Mouse (Mus musculus): ENCODE data around the gene Oxtr. TPM values are rescaled to one million over a fixed set of nuclear protein-coding genes. Genes with fewer than 3 reads are reported as not detected.

Gene Oxtr
- polyA plus RNA-seq, 1 experiment from 2014 or later = 0.21 TPM

- Histone ChIP-seq H3K27me3 (peaks cover 76% of the 10 kb centered on the region), H3K36me3 (no peaks in the 10 kb centered on the region), H3K4me1 (replicated peaks) (peaks cover 21% of the 10 kb centered on the region), H3K9me3 (no peaks in the 10 kb centered on the region), H3K27ac (no peak overlapping the region), H3K9ac (replicated peaks) (no peak overlapping the region), H3K4me3 (replicated peaks) (peak overlapping the region; percentile 39), H3K4me2 (peak overlapping the region; percentile 69)
- no peak for ATAC-seq (ENCODE audit: insufficient number of reproducible peaks, insufficient read depth, low FRiP score, low TSS enrichment, low read depth)
- WGBS = 33% methylated on average over 24 of the region's 24 CpGs
These were observed 942 bp downstream of the Oxtr start for GRCm38 (mm10) chr6:112488821-112489180.

GRCm38 (mm10) chr6:112487993-112488392, 1.8 kb downstream of the Oxtr start:
- WGBS = 77% methylated on average over 5 of the region's 5 CpGs
- Histone ChIP-seq H3K9me3 (no peaks in the 10 kb centered on the region), H3K27me3 (peaks cover 79% of the 10 kb centered on the region), H3K36me3 (no peaks in the 10 kb centered on the region), H3K4me3 (replicated peaks) (no peak overlapping the region), H3K4me2 (no peak overlapping the region), H3K9ac (replicated peaks) (no peak overlapping the region), H3K4me1 (replicated peaks) (peaks cover 23% of the 10 kb centered on the region), H3K27ac (no peak overlapping the region)
- no peak for ATAC-seq (ENCODE audit: insufficient number of reproducible peaks, insufficient read depth, low FRiP score, low TSS enrichment, low read depth)

- Histone ChIP-seq H3K27me3 (peaks cover 59% of the 10 kb centered on the region), H3K27ac (no peak overlapping the region), H3K9me3 (no peaks in the 10 kb centered on the region), H3K9ac (replicated peaks) (no peak overlapping the region), H3K4me1 (replicated peaks) (peaks cover 8% of the 10 kb centered on the region), H3K4me3 (replicated peaks) (no peak overlapping the region), H3K36me3 (no peaks in the 10 kb centered on the region), H3K4me2 (no peak overlapping the region)
- ATAC-seq (ENCODE audit: insufficient number of reproducible peaks, insufficient read depth, low FRiP score, low TSS enrichment, low read depth) = no peak
- 3% methylated on average over 4 of the region's 4 CpGs for WGBS
These were observed 5.4 kb downstream of the Oxtr start for GRCm38 (mm10) chr6:112484316-112484715.

GRCm38 (mm10) chr6:112479861-112480260, 9.9 kb downstream of the Oxtr start:
- Histone ChIP-seq H3K4me2 (no peak overlapping the region), H3K36me3 (no peaks in the 10 kb centered on the region), H3K27ac (no peak overlapping the region), H3K27me3 (peaks cover 20% of the 10 kb centered on the region), H3K9ac (replicated peaks) (no peak overlapping the region), H3K9me3 (no peaks in the 10 kb centered on the region), H3K4me3 (replicated peaks) (no peak overlapping the region), H3K4me1 (replicated peaks) (0 out of 2 replicates have a peak, but pooled peaks cover 2% of the 10 kb centered on the region)
- 42% methylated on average over 13 of the region's 13 CpGs for WGBS
- ATAC-seq (ENCODE audit: insufficient number of reproducible peaks, insufficient read depth, low FRiP score, low TSS enrichment, low read depth) = 0 out of 2 replicates have a peak, but pooled peaks have one; percentile 32

GRCm38 (mm10) chr6:112471644-112472043, 18.1 kb downstream of the Oxtr start:
- Histone ChIP-seq H3K36me3 (no peaks in the 10 kb centered on the region), H3K4me2 (no peak overlapping the region), H3K9me3 (no peaks in the 10 kb centered on the region), H3K9ac (replicated peaks) (no peak overlapping the region), H3K27ac (no peak overlapping the region), H3K27me3 (no peaks in the 10 kb centered on the region), H3K4me3 (replicated peaks) (no peak overlapping the region), H3K4me1 (replicated peaks) (no peaks in the 10 kb centered on the region)
- 84% methylated on average over 4 of the region's 4 CpGs for WGBS
- no peak for ATAC-seq (ENCODE audit: insufficient number of reproducible peaks, insufficient read depth, low FRiP score, low TSS enrichment, low read depth)

GRCm38 (mm10) chr6:112466001-112466400, 23.7 kb downstream of the Oxtr start:
- H3K4me3 ChIP-seq (replicated peaks) = no peak overlapping the region
- H3K36me3 ChIP-seq = no peaks in the 10 kb centered on the region
- no peaks in the 10 kb centered on the region; the same call in 1 of the 2 replicates for H3K4me1 ChIP-seq (replicated peaks)
- no peak overlapping the region for H3K27ac ChIP-seq
- no peak for ATAC-seq (ENCODE audit: insufficient number of reproducible peaks, insufficient read depth, low FRiP score, low TSS enrichment, low read depth)
- 0 out of 2 replicates have a peak, but pooled peaks cover 4% of the 10 kb centered on the region for H3K27me3 ChIP-seq
- H3K9ac ChIP-seq (replicated peaks) = no peak overlapping the region
- H3K9me3 ChIP-seq = no peaks in the 10 kb centered on the region
- H3K4me2 ChIP-seq = no peak overlapping the region

GRCm38 (mm10) chr6:112465441-112465840, 24.3 kb downstream of the Oxtr start:
- no peak for ATAC-seq (ENCODE audit: insufficient number of reproducible peaks, insufficient read depth, low FRiP score, low TSS enrichment, low read depth)
- H3K9me3 ChIP-seq = no peaks in the 10 kb centered on the region

GRCm38 (mm10) chr6:112463331-112463730, 26.4 kb downstream of the Oxtr start:
- no peak overlapping the region for H3K27ac ChIP-seq
- 90% methylated on average over 6 of the region's 6 CpGs for WGBS

More at GRCm38 (mm10) chr6:112465441-112465840, 24.3 kb downstream of the Oxtr start:
- Histone ChIP-seq H3K4me1 (replicated peaks) (no peaks in the 10 kb centered on the region; the same call in 1 of the 2 replicates), H3K27me3 (0 out of 2 replicates have a peak, but pooled peaks cover 4% of the 10 kb centered on the region), H3K36me3 (no peaks in the 10 kb centered on the region), H3K4me2 (no peak overlapping the region), H3K4me3 (replicated peaks) (no peak overlapping the region), H3K9ac (replicated peaks) (no peak overlapping the region), H3K27ac (no peak overlapping the region)
- WGBS = 80% methylated on average over 3 of the region's 3 CpGs

GRCm38 (mm10) chr6:112461459-112461858, 28.3 kb downstream of the Oxtr start:
- Histone ChIP-seq H3K27ac (no peak overlapping the region), H3K9ac (replicated peaks) (no peak overlapping the region), H3K4me2 (no peak overlapping the region), H3K9me3 (no peaks in the 10 kb centered on the region), H3K4me3 (replicated peaks) (no peak overlapping the region), H3K36me3 (no peaks in the 10 kb centered on the region), H3K27me3 (peaks cover 4% of the 10 kb centered on the region; the same call in 1 of the 2 replicates), H3K4me1 (replicated peaks) (peaks cover 7% of the 10 kb centered on the region)
- WGBS = 87% methylated on average over 5 of the region's 5 CpGs
- ATAC-seq (ENCODE audit: insufficient number of reproducible peaks, insufficient read depth, low FRiP score, low TSS enrichment, low read depth) = no peak

More at GRCm38 (mm10) chr6:112463331-112463730, 26.4 kb downstream of the Oxtr start:
- ATAC-seq (ENCODE audit: insufficient number of reproducible peaks, insufficient read depth, low FRiP score, low TSS enrichment, low read depth) = no peak
- Histone ChIP-seq H3K4me1 (replicated peaks) (peaks cover 7% of the 10 kb centered on the region), H3K27me3 (0 out of 2 replicates have a peak, but pooled peaks cover 4% of the 10 kb centered on the region), H3K4me3 (replicated peaks) (no peak overlapping the region), H3K36me3 (no peaks in the 10 kb centered on the region), H3K4me2 (no peak overlapping the region), H3K9ac (replicated peaks) (no peak overlapping the region), H3K9me3 (no peaks in the 10 kb centered on the region)

GRCm38 (mm10) chr6:112459341-112459749, 30.4 kb downstream of the Oxtr start, which contains the start of gene Cav3:
Gene Cav3, plus strand, starts transcription at chr6:112459505.
- Histone ChIP-seq H3K36me3 (no peaks in the 10 kb centered on the region), H3K4me3 (replicated peaks) (no peak within 1 kb of the TSS), H3K27ac (no peak within 1 kb of the TSS), H3K27me3 (peaks cover 4% of the 10 kb centered on the region; the same call in 1 of the 2 replicates), H3K4me2 (no peak within 1 kb of the TSS), H3K9ac (replicated peaks) (no peak within 1 kb of the TSS), H3K4me1 (replicated peaks) (peaks cover 7% of the 10 kb centered on the region), H3K9me3 (no peaks in the 10 kb centered on the region)
- peak; percentile 40; the same call in 1 of the 2 replicates for ATAC-seq (ENCODE audit: insufficient number of reproducible peaks, insufficient read depth, low FRiP score, low TSS enrichment, low read depth)
- WGBS = 43% methylated on average over 12 of the region's 12 CpGs

GRCm38 (mm10) chr6:112445675-112446074, 44.1 kb downstream of the Oxtr start:
- no peak for ATAC-seq (ENCODE audit: insufficient number of reproducible peaks, insufficient read depth, low FRiP score, low TSS enrichment, low read depth)
- Histone ChIP-seq H3K9ac (replicated peaks) (no peak overlapping the region), H3K27ac (no peak overlapping the region), H3K27me3 (no peaks in the 10 kb centered on the region), H3K4me3 (replicated peaks) (no peak overlapping the region), H3K4me1 (replicated peaks) (no peaks in the 10 kb centered on the region), H3K4me2 (no peak overlapping the region), H3K36me3 (no peaks in the 10 kb centered on the region), H3K9me3 (no peaks in the 10 kb centered on the region)
- 89% methylated on average over 3 of the region's 3 CpGs for WGBS

Measured in limb, embryonic 12.5 days (tissue).